Mouse (Mus musculus): Measurements from ENCODE around the gene Nt5dc3.

DNA sequence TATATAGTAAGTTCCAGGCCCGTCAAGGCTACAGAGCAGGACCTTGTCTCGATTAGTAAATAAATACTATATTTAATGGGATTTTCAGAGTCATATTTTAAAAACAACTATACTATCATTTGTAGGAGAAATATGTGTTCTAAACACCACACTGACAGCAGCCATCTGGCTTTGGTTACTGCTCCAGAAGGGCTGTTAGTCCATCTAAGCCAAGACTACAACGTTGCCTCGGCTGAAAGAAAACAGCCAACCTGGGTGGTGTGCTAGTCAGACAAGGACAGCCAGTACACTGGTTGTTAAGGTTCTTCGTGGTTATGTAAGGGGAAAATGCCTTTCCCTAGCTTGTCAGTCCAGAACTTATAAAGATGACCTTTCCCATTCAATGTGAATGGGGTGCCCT lies 63.9 kb downstream of the Nt5dc3 start:
- TF ChIP-seq POLR2A (IDR thresholded peaks at IDR 0.05; ENCODE audit: low read depth, low read length) (no peak), CTCF (conservative IDR thresholded peaks at IDR 0.05; ENCODE audit: insufficient read depth, insufficient read length, low read depth, low read length) (no peak)
